Mouse (Mus musculus) cerebellum, postnatal 14 days (tissue): Measurements from ENCODE around the gene Wscd1.

Experiments used
- DNase-seq, 2 experiments: peaks; one replicate each; pipeline ENCODE4 v3.0.0; 2021; ENCODE audit warnings: mixed read lengths in 2 of 2

The Wscd1 gene

GRCm38 (mm10) chr11:71749671-71750070, at the start of gene Wscd1:
Gene Wscd1, plus strand, starts transcription at chr11:71749920.
- peak; percentile 73 to 78 for DNase-seq

GRCm38 (mm10) chr11:71728066-71728465, 21.7 kb upstream of the Wscd1 start:
- no peak for DNase-seq

- no peak for DNase-seq
Observed at GRCm38 (mm10) chr11:71729287-71729686, 20.4 kb upstream of the Wscd1 start.

- DNase-seq: no peak
Observed at GRCm38 (mm10) chr11:71733771-71734170, 15.9 kb upstream of the Wscd1 start.

- DNase-seq: peak; percentile 18 to 40
Observed at GRCm38 (mm10) chr11:71737106-71737505, 12.6 kb upstream of the Wscd1 start.

- DNase-seq: no peak
Observed at GRCm38 (mm10) chr11:71738501-71739045, 11.1 kb upstream of the Wscd1 start.

GRCm38 (mm10) chr11:71745875-71746274, 3.8 kb upstream of the Wscd1 start:
- peak; percentile 47 to 64 for DNase-seq

- no peak for DNase-seq
Observed at GRCm38 (mm10) chr11:71747719-71748118, 2.0 kb upstream of the Wscd1 start.

GRCm38 (mm10) chr11:71750534-71751173, 934 bp downstream of the Wscd1 start:
- peak; percentile 73 to 83 for DNase-seq

- no peak for DNase-seq
Observed at GRCm38 (mm10) chr11:71751174-71751611, 1.5 kb downstream of the Wscd1 start.

GRCm38 (mm10) chr11:71751689-71752088, 2.0 kb downstream of the Wscd1 start:
- DNase-seq: peak; percentile 24 to 39

- peak; percentile 53 to 65 for DNase-seq
Observed at GRCm38 (mm10) chr11:71752626-71753025, 2.9 kb downstream of the Wscd1 start.

GRCm38 (mm10) chr11:71755115-71755514, 5.4 kb downstream of the Wscd1 start:
- DNase-seq: peak in 1 of 2 experiments; percentile 33

- peak in 1 of 2 experiments; percentile 31 for DNase-seq
Observed at GRCm38 (mm10) chr11:71756325-71756724, 6.6 kb downstream of the Wscd1 start.

GRCm38 (mm10) chr11:71758211-71759110, 8.7 kb downstream of the Wscd1 start:
- peak; percentile 54 to 64 for DNase-seq

GRCm38 (mm10) chr11:71760991-71761390, 11.3 kb downstream of the Wscd1 start:
- no peak for DNase-seq

- peak; percentile 70 to 78 for DNase-seq
Observed at GRCm38 (mm10) chr11:71763154-71763553, 13.4 kb downstream of the Wscd1 start.

- DNase-seq: peak; percentile 32 to 46
Observed at GRCm38 (mm10) chr11:71763651-71764275, 14.0 kb downstream of the Wscd1 start.

GRCm38 (mm10) chr11:71764743-71765142, 15.0 kb downstream of the Wscd1 start:
- no peak for DNase-seq

GRCm38 (mm10) chr11:71765335-71765734, 15.6 kb downstream of the Wscd1 start:
- no peak for DNase-seq

GRCm38 (mm10) chr11:71766380-71766779, 16.7 kb downstream of the Wscd1 start:
- peak in 1 of 2 experiments; percentile 48 for DNase-seq

- DNase-seq: peak; percentile 62 to 64
Observed at GRCm38 (mm10) chr11:71767726-71768125, 18.0 kb downstream of the Wscd1 start.

- no peak for DNase-seq
Observed at GRCm38 (mm10) chr11:71769744-71770143, 20.0 kb downstream of the Wscd1 start.
